Mouse (Mus musculus): Measurements from ENCODE around the gene C1rb. TPM values are rescaled to one million over a fixed set of nuclear protein-coding genes. Genes with fewer than 3 reads are reported as not detected.
A peak's percentile ranks its signal among the peaks of the same experiment; 100 is the strongest.
"Not testable (repeated sequence)": the region's sequence is repeated elsewhere in the genome, so short reads cannot be mapped to it uniquely, and the experiment has no call there.

Gene C1rb
- polyA plus RNA-seq, 1 experiment from 2014 or later: not detected

DNA sequence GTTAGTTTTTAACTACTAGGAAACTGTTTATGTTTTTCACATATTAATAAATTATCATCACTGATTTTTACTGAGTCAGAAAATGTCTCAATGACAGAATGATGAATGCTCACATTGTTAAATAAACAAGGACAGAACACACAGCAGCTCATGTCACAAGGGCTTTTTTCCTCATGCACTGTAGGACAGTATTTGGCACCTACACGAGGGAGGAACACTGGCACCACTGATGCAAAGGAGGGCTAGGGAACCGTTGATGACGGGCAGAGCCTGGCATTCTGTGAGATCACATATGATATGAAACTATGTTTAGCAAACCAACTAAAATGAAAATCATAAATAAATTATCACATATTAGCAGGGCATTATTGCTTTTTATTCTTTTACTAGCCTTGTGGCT is 14.8 kb downstream of the C1rb start:
- H3K4me3 ChIP-seq (ENCODE audit: low read depth, low read length): no peak overlapping the region
- H3K27me3 ChIP-seq (ENCODE audit: control insufficient read depth, insufficient read depth, low read length): no peaks in the 10 kb centered on the region
- no peaks in the 10 kb centered on the region for H3K4me1 ChIP-seq (replicated peaks; ENCODE audit: control insufficient read depth, insufficient read depth, low read length)
- DNase-seq (ENCODE audit: low spot score) (no peak), ATAC-seq (replicated peaks; ENCODE audit: low FRiP score) (no peak)
- H3K36me3 ChIP-seq (ENCODE audit: control insufficient read depth, insufficient read depth, low read length): no peaks in the 10 kb centered on the region
- H3K4me2 ChIP-seq (ENCODE audit: low read depth, low read length, severe bottlenecking): no peak overlapping the region
- H3K27ac ChIP-seq (ENCODE audit: low read depth, low read length): no peak overlapping the region
- no peaks in the 10 kb centered on the region for H3K9me3 ChIP-seq (ENCODE audit: control insufficient read depth, low read length)
- H3K9ac ChIP-seq (ENCODE audit: low read length): no peak overlapping the region
- 88% methylated on average over 3 of the region's 3 CpGs for WGBS

DNA sequence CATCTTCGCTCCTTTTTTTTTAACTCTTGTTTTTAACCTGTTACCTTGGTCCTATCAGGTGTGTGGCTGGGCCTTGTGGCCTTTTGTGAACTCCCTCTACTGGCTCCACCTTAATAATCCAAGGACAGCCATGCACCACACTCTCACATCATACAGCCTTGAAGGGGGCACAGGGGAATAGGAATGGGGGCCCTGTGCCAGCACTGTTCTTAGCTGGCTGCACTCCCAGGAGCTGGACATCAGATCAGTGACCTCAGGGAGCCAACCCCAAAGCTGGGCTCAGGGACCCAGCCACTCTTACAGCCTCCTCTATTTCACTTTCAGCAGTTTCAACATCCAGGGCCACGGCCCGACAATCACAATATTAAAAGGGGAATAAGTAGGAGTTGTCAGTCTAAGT is 15.7 kb downstream of the C1rb start:
- no peak overlapping the region for H3K4me2 ChIP-seq (ENCODE audit: low read depth, low read length, severe bottlenecking)
- H3K27ac ChIP-seq (ENCODE audit: low read depth, low read length): no peak overlapping the region
- no peaks in the 10 kb centered on the region for H3K9me3 ChIP-seq (ENCODE audit: control insufficient read depth, low read length)
- ATAC-seq (replicated peaks; ENCODE audit: low FRiP score): no peak
- no peaks in the 10 kb centered on the region for H3K4me1 ChIP-seq (replicated peaks; ENCODE audit: control insufficient read depth, insufficient read depth, low read length)
- no peak overlapping the region for H3K9ac ChIP-seq (ENCODE audit: low read length)
- no peak for DNase-seq (ENCODE audit: low spot score)
- H3K36me3 ChIP-seq (ENCODE audit: control insufficient read depth, insufficient read depth, low read length): no peaks in the 10 kb centered on the region
- H3K27me3 ChIP-seq (ENCODE audit: control insufficient read depth, insufficient read depth, low read length): no peaks in the 10 kb centered on the region
- 86% methylated on average over 3 of the region's 3 CpGs for WGBS
- no peak overlapping the region for H3K4me3 ChIP-seq (ENCODE audit: low read depth, low read length)

DNA sequence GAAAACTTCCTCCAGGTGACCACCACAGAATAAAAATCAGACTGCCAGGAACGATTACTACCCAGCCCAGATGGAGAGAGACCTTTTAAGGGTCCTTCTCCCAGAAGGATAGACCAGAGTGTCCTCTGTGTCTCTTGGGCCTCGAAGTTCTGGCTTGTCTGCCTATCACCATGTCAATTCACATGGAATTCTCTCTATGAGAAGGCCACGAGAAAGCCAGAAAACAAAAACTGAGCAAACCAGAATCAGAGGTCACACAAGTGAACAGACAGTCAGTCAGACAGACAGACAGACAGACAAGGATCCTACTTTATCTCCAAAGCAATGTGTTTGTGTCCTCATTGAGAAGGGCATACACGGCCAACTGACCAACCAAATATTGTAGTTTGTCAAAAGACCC is 16.2 kb downstream of the C1rb start:
- H3K27ac ChIP-seq (ENCODE audit: low read depth, low read length): no peak overlapping the region
- no peaks in the 10 kb centered on the region for H3K9me3 ChIP-seq (ENCODE audit: control insufficient read depth, low read length)
- no peaks in the 10 kb centered on the region for H3K36me3 ChIP-seq (ENCODE audit: control insufficient read depth, insufficient read depth, low read length)
- no peaks in the 10 kb centered on the region for H3K4me1 ChIP-seq (replicated peaks; ENCODE audit: control insufficient read depth, insufficient read depth, low read length)
- no peak overlapping the region for H3K4me2 ChIP-seq (ENCODE audit: low read depth, low read length, severe bottlenecking)
- no peak overlapping the region for H3K4me3 ChIP-seq (ENCODE audit: low read depth, low read length)
- DNase-seq (ENCODE audit: low spot score) (no peak), ATAC-seq (replicated peaks; ENCODE audit: low FRiP score) (no peak)
- WGBS: 78% methylated on average over 4 of the region's 4 CpGs
- H3K9ac ChIP-seq (ENCODE audit: low read length): no peak overlapping the region
- H3K27me3 ChIP-seq (ENCODE audit: control insufficient read depth, insufficient read depth, low read length): no peaks in the 10 kb centered on the region

DNA sequence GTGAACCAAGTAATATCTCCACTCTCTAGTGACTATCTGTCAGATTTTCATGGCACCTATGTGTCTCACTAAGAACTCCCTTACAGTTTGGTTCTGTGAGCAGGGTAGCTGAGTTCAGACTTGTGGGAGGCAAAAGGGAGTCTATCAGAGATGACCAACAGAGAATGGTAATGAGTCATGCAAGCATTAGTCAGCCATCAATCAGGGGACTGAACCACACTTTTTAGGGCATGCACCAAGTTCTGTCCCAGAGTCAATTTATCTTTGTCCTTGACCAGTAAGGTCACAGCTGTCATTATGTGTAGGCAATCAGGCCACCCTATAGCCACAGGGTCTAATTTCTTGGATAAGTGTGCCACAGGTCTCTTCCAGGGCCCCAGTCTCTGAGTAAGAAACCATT is 18.7 kb downstream of the C1rb start:
- no peak overlapping the region for H3K27ac ChIP-seq (ENCODE audit: low read depth, low read length)
- H3K36me3 ChIP-seq (ENCODE audit: control insufficient read depth, insufficient read depth, low read length): no peaks in the 10 kb centered on the region
- no peak overlapping the region for H3K4me2 ChIP-seq (ENCODE audit: low read depth, low read length, severe bottlenecking)
- DNase-seq (ENCODE audit: low spot score) (no peak), ATAC-seq (replicated peaks; ENCODE audit: low FRiP score) (no peak)
- no peaks in the 10 kb centered on the region for H3K4me1 ChIP-seq (replicated peaks; ENCODE audit: control insufficient read depth, insufficient read depth, low read length)
- no peaks in the 10 kb centered on the region for H3K27me3 ChIP-seq (ENCODE audit: control insufficient read depth, insufficient read depth, low read length)
- H3K9me3 ChIP-seq (ENCODE audit: control insufficient read depth, low read length): no peaks in the 10 kb centered on the region
- no peak overlapping the region for H3K4me3 ChIP-seq (ENCODE audit: low read depth, low read length)
- no peak overlapping the region for H3K9ac ChIP-seq (ENCODE audit: low read length)

DNA sequence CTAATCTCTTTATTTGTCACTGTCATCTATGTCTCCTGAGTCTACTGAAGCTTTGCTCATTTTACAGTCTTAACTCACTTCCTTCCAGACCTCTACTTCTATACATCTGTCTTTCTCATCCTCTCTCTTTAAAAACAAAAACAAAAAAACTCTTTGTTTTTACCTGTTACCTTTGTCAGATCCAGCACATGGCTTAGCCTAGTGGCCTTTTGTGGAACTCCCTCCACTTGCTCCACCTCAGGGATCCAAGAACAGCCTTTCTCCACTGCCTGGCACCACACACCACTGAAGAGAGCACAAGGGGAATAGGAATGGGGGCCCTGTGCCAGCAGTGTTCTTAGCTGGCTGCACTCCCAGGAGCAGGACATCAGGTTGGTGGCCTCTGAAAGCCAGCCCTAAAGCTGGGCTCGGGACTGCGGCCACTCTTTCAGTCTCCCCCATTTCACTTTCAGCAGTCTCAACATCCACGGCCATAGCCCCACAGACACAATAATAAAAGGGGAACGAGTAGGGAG is 22.1 kb downstream of the C1rb start:
- Histone ChIP-seq H3K9me3 (ENCODE audit: control insufficient read depth, low read length) (no peaks in the 10 kb centered on the region), H3K27me3 (ENCODE audit: control insufficient read depth, insufficient read depth, low read length) (no peaks in the 10 kb centered on the region), H3K27ac (ENCODE audit: low read depth, low read length) (no peak overlapping the region), H3K4me1 (replicated peaks; ENCODE audit: control insufficient read depth, insufficient read depth, low read length) (no peaks in the 10 kb centered on the region), H3K36me3 (ENCODE audit: control insufficient read depth, insufficient read depth, low read length) (no peaks in the 10 kb centered on the region), H3K4me2 (ENCODE audit: low read depth, low read length, severe bottlenecking) (no peak overlapping the region), H3K9ac (ENCODE audit: low read length) (no peak overlapping the region), H3K4me3 (ENCODE audit: low read depth, low read length) (no peak overlapping the region)
- ATAC-seq (replicated peaks; ENCODE audit: low FRiP score): no peak
- 88% methylated on average over 4 of the region's 4 CpGs for WGBS
- DNase-seq (ENCODE audit: low spot score): no peak

DNA sequence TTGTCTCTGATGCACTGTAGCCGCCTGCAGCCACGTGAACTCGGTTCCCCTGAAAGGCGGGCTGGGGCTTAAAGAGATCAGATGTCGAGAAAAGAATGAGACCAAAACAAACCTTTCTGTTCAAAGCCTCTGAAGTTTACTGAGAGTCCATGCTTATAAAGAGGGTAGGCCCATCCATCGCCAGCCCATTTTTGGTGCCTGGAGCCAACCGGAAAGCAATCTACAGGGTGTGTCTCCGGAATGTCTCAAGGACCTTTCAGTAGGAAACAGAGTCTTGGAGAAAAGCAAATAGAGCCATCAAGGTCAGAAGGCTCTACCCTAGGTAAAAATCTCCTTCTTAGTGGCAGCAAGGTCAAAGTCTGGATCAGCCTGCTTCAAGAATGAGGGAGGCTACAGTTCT is 23.0 kb downstream of the C1rb start:
- H3K27me3 ChIP-seq (ENCODE audit: control insufficient read depth, insufficient read depth, low read length): no peaks in the 10 kb centered on the region
- no peak overlapping the region for H3K9ac ChIP-seq (ENCODE audit: low read length)
- ATAC-seq (replicated peaks; ENCODE audit: low FRiP score) (no peak), DNase-seq (ENCODE audit: low spot score) (no peak)
- H3K9me3 ChIP-seq (ENCODE audit: control insufficient read depth, low read length): no peaks in the 10 kb centered on the region
- no peaks in the 10 kb centered on the region for H3K4me1 ChIP-seq (replicated peaks; ENCODE audit: control insufficient read depth, insufficient read depth, low read length)
- no peak overlapping the region for H3K27ac ChIP-seq (ENCODE audit: low read depth, low read length)
- H3K36me3 ChIP-seq (ENCODE audit: control insufficient read depth, insufficient read depth, low read length): no peaks in the 10 kb centered on the region
- H3K4me3 ChIP-seq (ENCODE audit: low read depth, low read length): no peak overlapping the region
- H3K4me2 ChIP-seq (ENCODE audit: low read depth, low read length, severe bottlenecking): no peak overlapping the region
- WGBS: 82% methylated on average over 8 of the region's 8 CpGs

DNA sequence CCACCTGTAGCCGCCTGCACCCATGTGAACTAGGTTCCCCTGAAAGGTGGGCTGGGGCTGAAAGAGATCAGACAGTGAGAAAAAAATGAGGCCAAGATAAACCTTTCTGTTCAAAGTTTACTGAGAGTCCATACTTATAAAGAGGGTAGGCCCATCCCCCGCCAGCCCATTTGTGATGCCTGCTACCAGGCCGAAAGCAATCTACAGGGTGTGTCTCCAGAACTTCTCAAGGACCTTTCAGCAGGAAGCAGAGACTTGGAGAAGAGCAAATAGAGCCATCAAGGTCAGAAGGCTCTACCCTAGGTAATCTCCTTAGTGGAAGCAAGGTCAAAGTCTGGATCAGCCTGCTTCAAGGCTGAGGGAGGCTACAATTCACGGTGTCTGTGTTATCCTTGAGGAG is 31.9 kb downstream of the C1rb start:
- no peak overlapping the region for H3K9ac ChIP-seq (ENCODE audit: low read length)
- H3K9me3 ChIP-seq (ENCODE audit: control insufficient read depth, low read length): no peaks in the 10 kb centered on the region
- no peak overlapping the region for H3K27ac ChIP-seq (ENCODE audit: low read depth, low read length)
- no peak overlapping the region for H3K4me2 ChIP-seq (ENCODE audit: low read depth, low read length, severe bottlenecking)
- DNase-seq (ENCODE audit: low spot score): no peak
- no peaks in the 10 kb centered on the region for H3K36me3 ChIP-seq (ENCODE audit: control insufficient read depth, insufficient read depth, low read length)
- no peaks in the 10 kb centered on the region for H3K4me1 ChIP-seq (replicated peaks; ENCODE audit: control insufficient read depth, insufficient read depth, low read length)
- no peak for ATAC-seq (replicated peaks; ENCODE audit: low FRiP score)
- H3K4me3 ChIP-seq (ENCODE audit: low read depth, low read length): no peak overlapping the region
- no peaks in the 10 kb centered on the region for H3K27me3 ChIP-seq (ENCODE audit: control insufficient read depth, insufficient read depth, low read length)
- WGBS: 89% methylated on average over 4 of the region's 4 CpGs

DNA sequence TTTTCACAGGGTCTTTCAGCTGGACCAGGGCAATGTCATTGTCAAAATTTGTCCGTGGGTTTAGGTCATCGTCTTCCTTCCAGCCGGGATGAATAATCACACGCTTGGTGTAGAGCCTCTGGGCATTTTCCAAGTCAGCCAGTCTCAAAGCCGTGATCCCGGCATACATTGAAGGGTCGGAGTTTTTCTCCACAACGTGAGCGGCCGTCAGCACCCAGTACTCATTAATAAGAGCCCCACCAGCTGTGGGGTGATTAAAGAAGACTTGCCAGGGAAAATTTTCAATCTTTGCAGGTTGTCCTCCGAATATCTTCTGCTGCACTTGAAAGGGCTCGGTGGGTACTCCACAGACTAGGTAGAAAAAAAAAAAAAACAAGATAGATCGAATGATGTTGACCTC is 55.5 kb downstream of the C1rb start:
- H3K4me2 ChIP-seq (ENCODE audit: low read depth, low read length, severe bottlenecking): no peak overlapping the region
- no peaks in the 10 kb centered on the region for H3K36me3 ChIP-seq (ENCODE audit: control insufficient read depth, insufficient read depth, low read length)
- H3K9me3 ChIP-seq (ENCODE audit: control insufficient read depth, low read length): no peaks in the 10 kb centered on the region
- H3K9ac ChIP-seq (ENCODE audit: low read length): no peak overlapping the region
- DNase-seq (ENCODE audit: low spot score) (peak; percentile 36), ATAC-seq (replicated peaks; ENCODE audit: low FRiP score) (no peak)
- no peaks in the 10 kb centered on the region for H3K4me1 ChIP-seq (replicated peaks; ENCODE audit: control insufficient read depth, insufficient read depth, low read length)
- no peak overlapping the region for H3K4me3 ChIP-seq (ENCODE audit: low read depth, low read length)
- no peak overlapping the region for H3K27ac ChIP-seq (ENCODE audit: low read depth, low read length)
- no peaks in the 10 kb centered on the region for H3K27me3 ChIP-seq (ENCODE audit: control insufficient read depth, insufficient read depth, low read length)
- 87% methylated on average over 13 of the region's 13 CpGs for WGBS

DNA sequence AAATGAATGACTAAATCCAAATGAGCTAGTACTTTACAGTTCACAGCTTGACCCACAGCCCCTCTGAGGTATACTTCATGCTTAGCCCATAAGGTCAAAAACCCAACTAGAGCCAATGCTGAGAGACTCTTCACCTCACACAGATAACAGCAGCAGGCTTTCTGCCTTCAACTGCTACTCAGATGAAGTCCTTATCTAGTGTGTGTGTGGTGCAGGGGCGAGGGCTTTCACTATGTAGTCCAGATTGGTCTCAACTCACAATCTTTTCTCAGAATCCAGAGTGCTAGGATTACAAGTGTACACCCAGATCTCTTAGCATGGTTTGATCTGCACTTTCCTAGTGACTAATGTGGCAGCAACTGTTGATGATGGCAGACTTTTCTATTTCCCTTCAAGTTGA is 56.1 kb downstream of the C1rb start:
- H3K36me3 ChIP-seq (ENCODE audit: control insufficient read depth, insufficient read depth, low read length); H3K9ac ChIP-seq (ENCODE audit: low read length); H3K27ac ChIP-seq (ENCODE audit: low read depth, low read length); ATAC-seq (replicated peaks; ENCODE audit: low FRiP score); H3K4me3 ChIP-seq (ENCODE audit: low read depth, low read length); H3K9me3 ChIP-seq (ENCODE audit: control insufficient read depth, low read length); H3K4me1 ChIP-seq (replicated peaks; ENCODE audit: control insufficient read depth, insufficient read depth, low read length); H3K4me2 ChIP-seq (ENCODE audit: low read depth, low read length, severe bottlenecking); H3K27me3 ChIP-seq (ENCODE audit: control insufficient read depth, insufficient read depth, low read length): not testable (repeated sequence)
- DNase-seq (ENCODE audit: low spot score): peak; percentile 6
- WGBS: 47% methylated on average over 1 of the region's 1 CpGs
